13 mouse cellular contexts compared by ENCODE assay signal in genomic region chr11:79815156-79815555, GRCm38 (mm10).
"Had no signal": no experiment of that assay in that cellular context is flagged by ENCODE, and none has a peak within 500 bp of the region (broad histone marks: within the 10 kb centered on the region; RNA-seq: fewer than 3 reads in every experiment).

No protein-coding gene starts in this region.

- H3K4me1 ChIP-seq: megakaryocyte, embryonic 14.5 days; midbrain, embryonic 13.5 days; midbrain, embryonic 15.5 days; neural tube, embryonic 12.5 days had no signal

- H3K27ac ChIP-seq: midbrain, embryonic 13.5 days; midbrain, embryonic 15.5 days; neural tube, embryonic 12.5 days had no signal

- ATAC-seq: midbrain, embryonic 13.5 days; midbrain, embryonic 15.5 days had no signal

- H3K27me3 ChIP-seq: midbrain, embryonic 13.5 days; midbrain, embryonic 15.5 days; neural tube, embryonic 12.5 days had no signal

- H3K4me3 ChIP-seq: megakaryocyte, embryonic 14.5 days; midbrain, embryonic 13.5 days; midbrain, embryonic 15.5 days; neural tube, embryonic 12.5 days had no signal

- DNase-seq: lung, adult 18-20 months; lung, embryonic 14.5 days; lung, postnatal 10 days; lung, postnatal 4 days; right cerebral cortex, postnatal 14 days; spleen, adult 18-20 months; thymus, adult 18-20 months; thymus, postnatal 14 days; thymus, postnatal 36 days had no signal
